Mouse (Mus musculus): ENCODE measurements at regions not wholly inside any gene's neighbourhood (a gene's known extent, or its start where the extent isn't known, plus 50 kb on each side); places are given as distances from the start of the nearest gene placed in this dataset.

- no peak overlapping the region for H3K4me3 ChIP-seq (ENCODE audit: insufficient read depth, low read length)
- peaks cover 3% of the 10 kb centered on the region for H3K4me1 ChIP-seq (ENCODE audit: control insufficient read depth, insufficient read depth, low read length)
- peak overlapping the region; percentile 69 for H3K27ac ChIP-seq (ENCODE audit: insufficient read depth, low read length)
- TF ChIP-seq CTCF (IDR thresholded peaks at IDR 0.05; ENCODE audit: borderline replicate concordance, insufficient read depth, low read length) (no peak), POLR2A (IDR thresholded peaks at IDR 0.05; ENCODE audit: low read depth, low read length) (no peak)
Measured at GRCm38 (mm10) chr13:5202736-5203135, 593.8 kb upstream of the Akr1e1 start.

GRCm38 (mm10) chr13:5204143-5204542 lies 595.2 kb upstream of the Akr1e1 start:
- H3K4me1 ChIP-seq (ENCODE audit: control insufficient read depth, insufficient read depth, low read length) = peaks cover 3% of the 10 kb centered on the region
- no peak for TF ChIP-seq CTCF (IDR thresholded peaks at IDR 0.05; ENCODE audit: borderline replicate concordance, insufficient read depth, low read length)
- no peak for TF ChIP-seq POLR2A (IDR thresholded peaks at IDR 0.05; ENCODE audit: low read depth, low read length)
- H3K4me3 ChIP-seq (ENCODE audit: insufficient read depth, low read length) = no peak overlapping the region
- H3K27ac ChIP-seq (ENCODE audit: insufficient read depth, low read length) = peak overlapping the region; percentile 78

DNA sequence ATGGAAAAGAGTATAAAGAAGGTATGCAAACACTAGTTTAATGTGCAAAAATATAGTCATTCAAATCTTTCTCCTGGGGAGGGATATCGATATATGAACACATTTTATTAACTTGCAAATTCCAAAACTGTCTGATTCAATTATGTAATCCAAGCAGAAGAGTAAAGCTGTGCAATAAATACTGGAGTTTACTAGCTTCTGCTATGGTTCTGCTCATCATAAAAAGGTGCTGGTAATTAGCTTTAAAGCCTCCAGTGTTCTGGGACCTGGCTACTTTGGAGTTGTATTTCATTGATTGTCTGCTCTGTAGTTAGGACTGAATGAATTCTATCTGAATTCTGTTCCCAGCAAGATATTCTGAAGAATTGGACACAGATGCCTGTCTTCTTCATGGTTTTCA lies 602.7 kb upstream of the Akr1e1 start:
- TF ChIP-seq CTCF (IDR thresholded peaks at IDR 0.05; ENCODE audit: borderline replicate concordance, insufficient read depth, low read length) = no peak
- no peak for TF ChIP-seq POLR2A (IDR thresholded peaks at IDR 0.05; ENCODE audit: low read depth, low read length)
- no peaks in the 10 kb centered on the region for H3K4me1 ChIP-seq (ENCODE audit: control insufficient read depth, insufficient read depth, low read length)
- H3K27ac ChIP-seq (ENCODE audit: insufficient read depth, low read length) = no peak overlapping the region
- H3K4me3 ChIP-seq (ENCODE audit: insufficient read depth, low read length) = no peak overlapping the region

DNA sequence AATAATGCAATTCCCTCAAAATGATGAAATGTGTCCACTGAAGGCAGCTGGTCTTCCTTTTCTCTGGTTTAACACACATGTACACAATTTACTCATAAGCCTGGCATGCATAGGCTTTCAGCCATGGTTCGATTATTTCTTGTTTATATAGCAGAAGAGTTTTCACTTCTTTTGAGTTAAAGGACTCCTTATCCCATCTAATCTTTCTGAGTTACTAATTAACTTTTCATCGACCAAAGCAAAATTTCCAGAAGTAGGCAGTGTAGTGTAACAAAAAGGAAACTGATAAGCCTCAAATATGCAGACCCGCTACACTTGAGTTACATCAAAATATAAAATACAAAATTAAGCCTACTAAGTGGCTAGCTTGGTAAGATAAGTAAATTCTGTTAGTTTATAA lies 620.5 kb upstream of the Akr1e1 start:
- Histone ChIP-seq H3K4me3 (ENCODE audit: insufficient read depth, low read length) (no peak overlapping the region), H3K27ac (ENCODE audit: insufficient read depth, low read length) (no peak overlapping the region), H3K4me1 (ENCODE audit: control insufficient read depth, insufficient read depth, low read length) (no peaks in the 10 kb centered on the region; the same call in 1 of the 2 replicates)
- no peak for TF ChIP-seq POLR2A (IDR thresholded peaks at IDR 0.05; ENCODE audit: low read depth, low read length)
- no peak for TF ChIP-seq CTCF (IDR thresholded peaks at IDR 0.05; ENCODE audit: borderline replicate concordance, insufficient read depth, low read length)

DNA sequence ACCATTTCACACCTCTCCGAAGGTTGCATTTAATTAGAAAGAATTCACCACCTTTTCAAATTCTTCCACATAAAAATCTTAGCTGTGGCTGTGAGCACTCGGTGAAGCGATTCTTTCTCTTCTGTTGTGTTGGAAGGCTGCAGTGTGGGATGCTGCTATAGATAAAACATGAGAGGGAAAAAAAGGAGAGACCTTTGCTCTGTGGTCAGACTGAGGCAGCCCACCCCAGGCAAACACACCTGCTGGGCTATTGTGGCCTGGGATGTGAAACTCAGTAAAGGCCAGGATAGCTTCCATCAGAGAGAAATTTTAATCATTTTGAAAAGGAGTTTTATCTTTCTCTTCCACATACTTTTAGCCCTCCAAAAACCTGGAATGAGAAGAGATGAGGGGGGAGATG lies 625.3 kb upstream of the Akr1e1 start:
- TF ChIP-seq CTCF (IDR thresholded peaks at IDR 0.05; ENCODE audit: borderline replicate concordance, insufficient read depth, low read length) (no peak), POLR2A (IDR thresholded peaks at IDR 0.05; ENCODE audit: low read depth, low read length) (no peak)

DNA sequence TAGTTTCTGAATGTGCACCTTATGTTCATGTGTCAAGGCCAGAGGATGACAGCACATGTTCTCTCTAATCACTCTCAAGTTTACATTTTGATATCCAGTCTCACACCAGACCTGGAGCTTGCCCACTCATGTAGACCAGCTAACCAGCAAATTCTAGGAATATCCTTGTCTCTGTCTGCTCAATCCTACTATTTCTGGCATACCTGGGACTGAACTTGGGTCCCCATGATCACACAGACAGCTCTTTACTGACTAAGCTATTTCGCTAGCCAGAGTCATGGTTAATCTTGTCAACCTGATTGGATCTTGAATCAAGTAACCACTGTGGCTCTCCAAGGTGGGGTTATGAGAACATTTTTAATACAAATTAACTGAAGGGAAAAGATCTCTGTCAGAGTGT lies 625.9 kb upstream of the Klf6 start:
- no peak overlapping the region for H3K27ac ChIP-seq (ENCODE audit: insufficient read depth, low read length)
- no peaks in the 10 kb centered on the region; the same call in 1 of the 2 replicates for H3K4me1 ChIP-seq (ENCODE audit: control insufficient read depth, insufficient read depth, low read length)
- H3K4me3 ChIP-seq (ENCODE audit: insufficient read depth, low read length) = no peak overlapping the region
- TF ChIP-seq CTCF (IDR thresholded peaks at IDR 0.05; ENCODE audit: borderline replicate concordance, insufficient read depth, low read length) = no peak
- no peak for TF ChIP-seq POLR2A (IDR thresholded peaks at IDR 0.05; ENCODE audit: low read depth, low read length)

More for the DNA sequence above, 625.3 kb upstream of the Akr1e1 start:
- no peak overlapping the region for H3K27ac ChIP-seq (ENCODE audit: insufficient read depth, low read length)
- no peak overlapping the region for H3K4me3 ChIP-seq (ENCODE audit: insufficient read depth, low read length)
- no peaks in the 10 kb centered on the region for H3K4me1 ChIP-seq (ENCODE audit: control insufficient read depth, insufficient read depth, low read length)

- no peak overlapping the region for H3K4me3 ChIP-seq (ENCODE audit: insufficient read depth, low read length)
- TF ChIP-seq POLR2A (IDR thresholded peaks at IDR 0.05; ENCODE audit: low read depth, low read length) (no peak), CTCF (IDR thresholded peaks at IDR 0.05; ENCODE audit: borderline replicate concordance, insufficient read depth, low read length) (no peak)
- no peaks in the 10 kb centered on the region; the same call in 1 of the 2 replicates for H3K4me1 ChIP-seq (ENCODE audit: control insufficient read depth, insufficient read depth, low read length)
- H3K27ac ChIP-seq (ENCODE audit: insufficient read depth, low read length) = peak overlapping the region; percentile 34; the same call in 1 of the 2 replicates
Measured at GRCm38 (mm10) chr13:5240541-5240940, 620.7 kb upstream of the Klf6 start.

GRCm38 (mm10) chr13:5242782-5243181 lies 618.5 kb upstream of the Klf6 start:
- no peak overlapping the region for H3K4me3 ChIP-seq (ENCODE audit: insufficient read depth, low read length)
- TF ChIP-seq CTCF (IDR thresholded peaks at IDR 0.05; ENCODE audit: borderline replicate concordance, insufficient read depth, low read length) = no peak
- no peak for TF ChIP-seq POLR2A (IDR thresholded peaks at IDR 0.05; ENCODE audit: low read depth, low read length)
- peak overlapping the region; percentile 57; the same call in 1 of the 2 replicates for H3K27ac ChIP-seq (ENCODE audit: insufficient read depth, low read length)
- no peaks in the 10 kb centered on the region; the same call in 1 of the 2 replicates for H3K4me1 ChIP-seq (ENCODE audit: control insufficient read depth, insufficient read depth, low read length)

- Histone ChIP-seq H3K4me3 (ENCODE audit: insufficient read depth, low read length) (no peak overlapping the region), H3K4me1 (ENCODE audit: control insufficient read depth, insufficient read depth, low read length) (peaks cover 8% of the 10 kb centered on the region), H3K27ac (ENCODE audit: insufficient read depth, low read length) (peak overlapping the region; percentile 96)
- TF ChIP-seq CTCF (IDR thresholded peaks at IDR 0.05; ENCODE audit: borderline replicate concordance, insufficient read depth, low read length) (no peak), POLR2A (IDR thresholded peaks at IDR 0.05; ENCODE audit: low read depth, low read length) (no peak)
Measured at GRCm38 (mm10) chr13:5248671-5249391, 612.5 kb upstream of the Klf6 start.

DNA sequence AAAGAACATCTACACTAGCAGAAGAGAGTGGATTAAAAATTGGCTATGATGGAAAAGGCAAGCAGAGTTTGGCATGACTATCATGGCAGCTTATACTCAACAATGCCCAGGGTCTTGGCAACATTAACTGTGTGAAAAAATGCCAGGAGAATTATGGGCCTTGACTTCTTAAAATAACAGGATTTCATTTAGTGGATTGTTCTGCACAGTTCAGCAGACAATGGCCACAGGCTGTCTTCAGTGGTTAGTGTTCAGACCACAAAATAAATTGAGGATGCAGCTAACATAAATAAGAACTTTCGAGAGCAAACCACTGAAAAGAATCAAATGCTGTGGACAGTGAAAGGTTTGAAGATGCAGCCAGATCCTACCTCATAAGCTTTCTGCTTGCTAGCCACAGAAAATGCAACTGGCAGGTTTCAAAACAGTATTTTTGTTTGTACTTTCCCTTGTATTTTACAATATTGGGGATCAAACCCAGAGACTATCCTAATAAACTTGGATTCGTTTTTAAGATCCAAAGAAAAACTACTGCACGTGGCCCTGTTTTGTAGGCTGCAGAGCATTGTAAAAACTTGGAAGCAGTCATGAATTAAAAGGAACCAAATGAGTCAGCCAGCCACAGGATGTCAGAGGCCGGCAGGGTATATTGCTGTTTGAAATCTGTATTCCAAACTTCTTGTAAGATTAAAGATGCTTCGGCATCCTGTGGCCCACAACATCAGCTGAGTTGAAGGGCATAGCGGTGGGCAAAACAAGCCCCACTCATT lies 603.2 kb upstream of the Klf6 start:
- Histone ChIP-seq H3K27ac (ENCODE audit: insufficient read depth, low read length) (peak overlapping the region; percentile 61), H3K4me3 (ENCODE audit: insufficient read depth, low read length) (no peak overlapping the region), H3K4me1 (ENCODE audit: control insufficient read depth, insufficient read depth, low read length) (peaks cover 6% of the 10 kb centered on the region; the same call in 1 of the 2 replicates)
- no peak for TF ChIP-seq CTCF (IDR thresholded peaks at IDR 0.05; ENCODE audit: borderline replicate concordance, insufficient read depth, low read length)
- TF ChIP-seq POLR2A (IDR thresholded peaks at IDR 0.05; ENCODE audit: low read depth, low read length) = no peak
